Mouse (Mus musculus) thymus, adult 18-20 months (tissue): ENCODE measurements around the gene Prph.

Experiments used
- DNase-seq, 2 experiments: peaks; one replicate each; pipeline ENCODE4 v3.0.0; 2022; ENCODE audit warnings: mixed read lengths in 2 of 2

The Prph gene

DNA sequence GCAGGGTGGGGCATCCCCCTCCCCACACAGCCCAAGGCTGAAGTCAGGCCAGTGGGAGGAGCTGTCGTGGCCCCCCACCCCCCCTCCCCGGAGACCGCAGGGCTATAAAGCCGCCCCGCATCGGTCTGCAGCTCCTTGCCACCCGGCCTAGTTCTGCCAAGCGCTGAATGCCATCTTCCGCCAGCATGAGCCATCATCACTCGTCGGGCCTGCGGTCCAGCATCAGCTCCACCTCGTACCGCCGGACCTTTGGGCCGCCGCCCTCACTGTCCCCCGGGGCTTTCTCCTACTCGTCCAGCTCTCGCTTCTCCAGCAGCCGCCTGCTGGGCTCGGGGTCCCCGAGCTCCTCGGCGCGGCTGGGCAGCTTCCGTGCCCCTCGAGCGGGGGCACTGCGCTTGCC lies at the start of gene Prph:
TSS of gene Prph (plus strand) at position 135 of the 400 bp plus-strand sequence.
- no peak for DNase-seq

DNA sequence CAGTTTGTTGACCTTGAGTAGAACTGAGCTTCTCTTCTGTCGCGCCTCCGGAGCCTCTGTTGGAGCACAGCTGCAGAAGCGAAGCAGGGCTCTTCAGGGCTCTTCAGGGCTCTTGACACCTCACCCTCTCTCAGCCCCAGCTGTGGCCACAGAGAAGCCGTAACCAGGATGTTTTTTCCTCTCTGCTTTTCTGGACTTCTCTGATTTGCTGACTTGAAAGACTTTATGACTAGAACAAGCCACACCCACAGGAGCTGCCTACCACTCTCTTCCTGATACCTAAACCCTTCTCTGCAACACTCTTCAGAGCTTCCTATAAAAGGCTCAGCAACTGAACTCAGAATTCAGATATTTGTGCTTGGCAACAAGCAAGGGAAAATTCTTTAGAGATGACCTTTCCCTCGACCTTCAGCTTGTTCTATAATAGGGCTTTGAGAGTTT lies 46.2 kb upstream of the Prph start:
- DNase-seq: peak; percentile 34 to 58

DNA sequence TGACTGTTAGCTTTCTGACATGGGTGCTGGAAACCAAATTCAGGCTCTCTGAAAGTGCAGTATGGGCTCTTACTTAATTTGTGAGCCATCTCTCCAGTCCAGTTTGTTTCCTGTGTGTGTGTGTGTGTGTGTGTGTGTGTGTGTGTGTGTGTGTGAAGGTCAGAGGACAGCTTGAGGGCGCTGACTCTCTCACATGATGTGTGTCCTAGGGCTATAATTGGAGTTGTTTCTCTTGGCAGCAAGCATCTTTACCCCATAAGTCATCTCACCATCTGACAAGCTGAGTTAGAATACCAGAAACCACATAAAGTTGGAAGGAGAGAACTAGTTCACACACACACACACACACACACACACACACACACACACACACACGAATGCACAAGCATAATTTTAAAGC lies 44.1 kb upstream of the Prph start:
- no peak for DNase-seq

DNA sequence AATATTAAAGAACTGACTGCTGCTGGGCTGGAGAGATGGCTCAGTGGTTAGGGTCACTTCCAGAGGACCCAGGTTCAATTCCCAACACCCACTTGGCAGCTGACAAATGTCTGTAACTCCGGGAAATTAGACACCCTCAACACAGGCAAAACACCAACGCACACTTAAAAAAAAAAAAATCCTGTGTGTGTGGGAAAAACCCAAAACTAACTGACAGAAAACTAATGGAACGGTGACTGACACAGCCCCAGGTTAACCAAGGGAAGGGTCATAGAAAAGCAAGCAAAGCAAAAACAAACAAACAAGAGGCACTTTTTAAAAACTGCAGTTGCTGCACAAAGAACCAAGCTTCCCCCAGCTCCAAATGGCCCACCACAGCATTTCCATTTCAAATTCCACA lies 43.0 kb upstream of the Prph start:
- no peak for DNase-seq

DNA sequence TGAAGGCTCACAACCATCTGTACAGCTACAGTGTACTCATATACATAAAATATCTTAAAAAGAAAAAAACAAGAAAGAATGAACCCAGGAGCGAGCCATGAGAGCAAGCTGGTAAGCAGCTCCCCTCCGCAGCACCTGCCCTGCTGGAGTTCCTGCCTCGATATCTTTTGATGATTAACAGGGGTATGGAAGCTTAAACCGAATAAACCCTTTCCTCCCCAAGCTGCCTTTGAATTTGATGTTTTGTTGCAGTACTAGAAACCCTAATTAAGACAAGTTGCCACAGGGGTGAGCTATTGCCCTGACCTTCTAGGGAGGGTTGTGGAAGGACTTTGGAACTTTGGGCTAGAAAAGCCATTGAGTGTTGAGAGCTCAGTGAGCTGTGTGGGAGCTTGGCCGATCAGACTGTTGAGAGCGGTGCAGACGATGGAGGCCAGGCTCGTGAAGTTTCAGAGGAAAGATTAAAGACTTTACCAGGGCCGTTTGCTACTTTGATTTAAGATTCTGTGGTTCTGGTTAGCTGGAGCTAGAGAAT lies 40.4 kb upstream of the Prph start:
- DNase-seq: no peak

DNA sequence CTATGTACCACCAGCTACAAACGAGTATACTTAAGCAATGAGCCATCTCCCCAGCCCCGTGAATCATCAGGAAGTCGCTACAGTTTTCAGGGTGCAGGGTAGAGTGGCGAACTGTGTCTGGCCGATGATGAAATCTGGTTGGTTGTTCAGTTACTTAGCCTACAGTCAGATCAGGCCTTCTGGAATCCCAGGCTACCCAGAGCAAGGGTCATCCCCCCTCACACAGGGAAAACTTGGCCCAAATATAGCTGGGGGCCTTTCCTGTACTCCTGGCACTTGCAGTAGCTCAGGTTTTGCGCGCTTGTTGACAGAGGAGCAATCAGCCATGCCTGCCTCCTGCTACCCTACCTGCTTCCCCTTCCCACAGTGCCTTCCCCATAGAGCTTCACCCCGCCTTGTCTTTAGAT lies 37.6 kb upstream of the Prph start:
- no peak for DNase-seq

DNA sequence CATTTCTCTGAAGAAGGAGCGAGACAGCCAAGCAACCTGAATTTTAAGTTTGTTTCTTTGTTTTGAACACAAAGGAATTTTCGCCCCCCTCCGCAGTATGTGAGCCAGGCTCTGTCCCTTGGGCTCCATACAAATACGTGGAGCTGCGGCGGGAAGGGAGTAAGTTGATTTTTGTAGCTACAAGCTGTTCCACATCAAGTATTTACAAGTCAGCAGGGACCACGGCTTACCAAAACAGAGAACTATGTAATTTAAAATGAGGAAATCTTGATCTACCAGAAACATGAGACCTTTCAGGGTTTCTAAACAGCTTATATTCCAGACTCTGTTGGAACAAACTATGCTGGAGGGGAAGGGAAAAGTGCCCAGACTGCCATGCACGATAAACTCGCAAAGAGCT lies 37.0 kb upstream of the Prph start:
- DNase-seq: no peak

DNA sequence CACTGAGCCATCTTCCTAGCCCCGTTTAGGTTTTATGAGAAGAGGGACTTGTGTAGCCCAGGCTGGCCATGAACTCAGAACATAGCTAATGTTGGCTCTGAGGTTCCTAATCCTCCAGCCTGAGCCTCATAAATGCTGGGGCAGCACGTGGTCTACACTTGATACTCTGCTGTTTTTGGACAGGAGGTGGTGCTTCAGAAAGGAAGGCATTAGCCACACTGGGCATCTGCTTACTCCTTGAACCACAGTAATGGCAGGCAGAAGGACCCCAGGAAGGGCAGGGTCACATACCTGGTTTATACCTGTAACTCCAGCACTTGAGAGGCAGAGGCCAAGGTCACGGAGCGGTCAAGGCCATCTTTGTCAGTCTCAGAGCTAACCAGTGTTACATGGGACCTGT lies 36.3 kb upstream of the Prph start:
- no peak for DNase-seq

DNA sequence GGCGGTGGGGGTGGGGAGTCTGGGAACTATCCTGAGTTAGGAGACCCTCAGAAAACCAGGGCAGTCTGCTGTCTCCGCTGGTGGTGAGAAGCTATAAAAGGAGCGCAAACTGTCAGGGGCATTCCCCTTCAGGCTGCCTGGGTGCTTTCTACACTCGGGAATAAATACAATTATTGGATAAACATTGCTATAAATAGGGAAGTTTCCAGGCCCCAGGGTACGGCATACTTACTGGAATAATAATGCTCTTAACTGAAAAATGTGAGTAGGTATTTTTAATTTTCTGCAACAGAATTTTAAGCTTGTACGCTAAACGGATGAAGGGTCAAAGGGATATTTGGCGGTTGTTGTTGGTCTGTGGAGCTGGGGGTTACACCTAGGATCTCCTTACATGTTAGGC lies 35.5 kb upstream of the Prph start:
- DNase-seq: no peak

DNA sequence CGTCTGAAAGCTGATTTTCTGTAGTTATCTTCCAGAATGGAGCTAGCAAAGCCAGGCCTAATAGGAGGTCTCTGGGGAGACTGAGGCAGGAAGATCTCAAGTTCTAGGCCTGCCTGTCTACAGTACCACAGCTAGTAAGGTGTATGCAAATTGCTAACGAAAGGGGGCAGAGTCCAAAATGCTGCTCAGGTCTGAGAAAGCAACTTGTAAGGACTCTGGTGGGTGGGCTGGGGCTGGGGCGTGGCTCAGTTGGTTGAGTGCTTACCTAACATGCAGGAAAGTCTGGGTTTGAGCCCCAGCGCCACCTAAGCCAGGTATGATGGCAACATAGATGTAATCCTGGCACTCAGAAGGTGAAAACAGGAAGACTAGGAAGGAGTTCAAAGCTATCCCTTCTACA lies 34.8 kb upstream of the Prph start:
- no peak for DNase-seq

DNA sequence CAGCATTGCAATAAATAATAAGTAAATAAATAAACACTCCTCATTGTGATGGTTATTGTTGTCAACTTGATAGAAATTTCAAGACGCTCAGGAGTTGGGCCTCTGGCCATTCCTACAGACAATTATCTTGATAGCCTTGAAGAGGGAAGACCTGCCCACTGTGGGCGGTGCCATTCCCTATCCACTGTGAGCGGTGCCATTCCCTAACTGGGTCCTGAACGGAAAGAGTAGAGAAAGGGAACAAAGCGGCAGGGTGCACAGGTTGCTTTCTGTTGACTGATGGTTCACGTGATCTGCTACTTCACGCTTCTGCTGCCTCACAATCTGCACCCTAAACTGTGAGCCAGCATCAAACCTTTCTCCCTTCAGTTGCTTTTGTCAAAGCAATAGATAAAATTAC lies 33.7 kb upstream of the Prph start:
- no peak for DNase-seq

DNA sequence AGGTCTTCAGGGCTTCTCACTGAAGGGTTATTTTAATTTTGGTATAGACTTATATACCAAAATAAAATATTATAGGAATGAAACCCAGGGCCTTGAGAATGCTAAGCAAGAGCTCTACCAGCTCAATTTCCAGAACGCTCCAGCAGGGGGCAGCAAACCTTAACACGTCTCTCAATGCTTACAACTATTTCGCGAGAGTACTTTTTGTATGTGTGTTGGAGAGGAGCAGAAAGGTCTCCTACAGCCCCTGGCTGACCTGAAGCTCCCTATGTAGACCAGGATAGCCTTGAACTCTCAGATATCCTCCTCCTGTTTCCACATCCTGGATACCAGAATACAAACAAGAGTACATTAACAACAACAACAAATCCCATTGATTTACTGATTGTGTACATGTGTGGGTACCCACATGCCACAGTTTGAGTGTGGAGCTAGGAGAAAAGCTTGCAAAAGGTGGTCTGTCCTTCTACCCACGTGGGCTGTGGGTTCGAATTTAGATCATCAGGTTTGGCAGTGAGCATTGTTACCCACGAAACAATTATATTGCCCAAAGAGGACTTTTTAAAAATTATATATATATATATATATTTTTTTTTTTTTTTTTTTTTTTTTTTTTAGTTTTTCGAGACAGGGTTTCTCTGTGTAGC lies 30.2 kb upstream of the Prph start:
- DNase-seq: peak; percentile 36 to 42

DNA sequence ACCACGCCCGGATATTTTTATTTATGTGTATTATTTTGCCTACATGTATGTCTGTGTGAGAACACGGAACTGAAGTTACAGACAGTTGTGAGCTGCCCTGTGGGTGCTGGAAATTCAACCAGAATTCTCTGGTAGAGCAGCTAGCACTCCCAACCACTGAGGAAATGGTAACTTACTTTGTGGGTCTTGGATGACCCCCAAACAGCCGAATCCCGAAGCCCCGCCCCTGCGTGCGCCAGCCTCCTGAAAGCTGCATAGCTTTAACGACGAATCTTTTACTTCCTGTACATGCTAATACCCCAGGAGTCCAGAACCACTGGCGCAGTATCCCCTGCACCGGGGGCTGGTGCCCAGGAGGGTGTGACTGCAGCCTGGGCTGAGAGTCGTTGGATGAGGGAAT lies 29.6 kb upstream of the Prph start:
- DNase-seq: no peak

DNA sequence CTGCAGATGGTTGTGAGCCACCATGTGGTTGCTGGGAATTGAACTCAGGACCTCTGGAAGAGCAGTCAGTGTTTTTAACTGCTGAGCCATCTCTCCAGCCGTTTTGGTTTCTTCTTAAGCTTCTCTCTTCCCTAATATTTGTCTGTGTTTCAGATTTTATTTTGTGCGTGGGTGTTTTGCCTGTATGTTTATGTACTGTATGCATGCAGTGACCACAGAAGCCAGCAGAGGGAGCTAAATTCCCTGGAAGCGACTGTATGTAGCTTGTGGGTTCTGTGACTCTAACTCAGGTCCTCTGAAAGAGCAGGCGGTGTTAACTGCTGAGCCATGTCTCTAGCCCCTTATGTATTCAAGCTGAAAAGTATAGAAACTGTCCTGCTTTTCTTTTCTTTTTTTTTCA lies 28.7 kb upstream of the Prph start:
- DNase-seq: no peak

DNA sequence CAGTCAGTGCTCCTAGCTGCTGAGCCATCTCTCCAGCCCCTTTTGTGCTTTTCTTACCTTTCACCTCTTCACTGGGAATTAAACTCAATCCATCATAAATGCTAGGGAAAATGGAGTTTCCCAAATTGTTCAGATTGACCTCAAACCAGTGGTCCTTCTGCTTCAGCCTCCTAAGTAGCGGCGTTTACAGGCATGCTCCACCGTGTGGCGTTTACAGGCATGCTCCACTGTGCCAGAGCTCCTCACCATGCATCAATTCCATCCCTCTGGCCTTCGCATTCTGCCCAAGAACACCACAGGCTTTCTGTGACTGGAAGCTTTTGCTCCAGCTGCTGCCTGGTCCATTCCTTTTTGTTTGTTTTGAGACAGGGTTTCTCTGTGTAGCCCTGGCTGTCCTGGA lies 27.9 kb upstream of the Prph start:
- no peak for DNase-seq

DNA sequence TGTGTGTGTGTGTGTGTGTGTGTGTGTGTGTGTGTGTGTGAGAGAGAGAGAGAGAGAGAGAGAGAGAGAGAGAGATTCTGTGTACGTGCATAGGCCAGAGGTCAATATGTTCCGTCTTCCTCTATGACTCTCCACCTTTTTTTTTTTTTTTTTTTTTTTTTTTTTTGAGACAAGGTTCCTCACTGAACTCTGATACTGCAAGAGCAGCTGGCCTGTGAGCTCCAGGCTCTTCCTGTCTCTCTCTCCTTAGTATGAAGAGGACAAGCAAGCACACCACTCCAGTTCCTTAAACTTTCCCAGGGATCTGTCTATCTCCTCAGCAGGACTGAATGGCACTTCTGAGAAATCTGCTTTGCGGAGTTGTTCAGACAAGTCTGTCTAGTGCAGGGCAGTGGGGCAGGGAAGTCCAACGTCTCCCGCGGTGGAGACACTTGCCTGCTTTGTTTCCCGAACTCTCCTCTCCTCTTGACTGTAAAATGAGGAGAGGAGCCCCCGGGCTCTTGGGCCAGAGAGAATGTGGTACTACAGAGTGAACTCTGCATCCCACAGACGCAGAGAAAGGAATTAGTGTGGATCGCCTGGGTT lies 26.0 kb upstream of the Prph start:
- DNase-seq: no peak

DNA sequence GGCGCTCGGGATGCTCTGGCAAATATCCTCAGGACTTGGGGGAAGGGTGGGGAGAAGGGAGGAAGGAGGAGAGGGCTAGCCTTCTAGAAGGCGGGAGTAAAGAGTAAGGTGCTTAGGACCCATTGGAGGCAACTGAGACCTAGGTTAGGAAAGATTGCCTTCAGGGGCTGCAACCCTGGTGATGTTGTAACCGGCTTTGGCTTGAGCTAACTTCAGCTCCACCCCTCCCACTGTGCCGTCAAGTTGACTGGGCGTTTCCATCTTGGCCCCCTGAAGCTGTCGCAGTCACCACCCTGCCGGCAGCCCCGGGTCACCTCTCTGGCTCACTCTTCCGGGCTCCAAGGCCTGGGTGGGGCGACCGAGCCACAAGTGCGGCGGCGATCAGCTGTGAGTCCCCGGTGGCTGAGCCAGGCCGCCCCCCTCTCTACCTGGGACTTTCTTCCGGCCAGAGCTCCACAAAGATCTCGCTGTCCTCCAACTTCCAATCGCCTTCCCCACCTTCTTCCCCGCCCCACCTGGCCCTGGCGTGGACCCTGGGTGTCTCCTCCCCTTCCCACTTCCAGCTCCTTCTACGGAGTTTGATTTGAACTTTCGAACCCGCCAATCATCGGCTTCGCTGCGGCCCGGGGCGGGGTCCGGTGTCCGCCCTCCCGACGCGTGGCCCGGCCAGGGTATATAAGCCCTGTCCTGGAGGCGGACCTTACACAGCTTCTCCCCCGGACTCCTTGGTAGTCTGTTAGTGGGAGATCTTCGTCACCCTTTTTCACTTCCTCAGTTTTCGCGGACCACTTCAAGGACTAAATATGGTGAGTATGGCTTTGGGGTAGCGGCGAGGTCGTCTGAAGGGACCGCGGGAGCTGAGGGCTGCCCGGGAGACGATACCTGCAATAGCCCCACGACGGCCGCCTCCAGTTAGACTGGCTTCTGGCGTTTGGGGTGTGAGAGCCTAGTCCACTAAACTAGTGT lies 25.1 kb upstream of the Prph start, which contains the start of gene Tuba1c:
TSS of gene Tuba1c (plus strand) at position 273 of the 966 bp plus-strand sequence.
- DNase-seq: peak; percentile 82 to 88

DNA sequence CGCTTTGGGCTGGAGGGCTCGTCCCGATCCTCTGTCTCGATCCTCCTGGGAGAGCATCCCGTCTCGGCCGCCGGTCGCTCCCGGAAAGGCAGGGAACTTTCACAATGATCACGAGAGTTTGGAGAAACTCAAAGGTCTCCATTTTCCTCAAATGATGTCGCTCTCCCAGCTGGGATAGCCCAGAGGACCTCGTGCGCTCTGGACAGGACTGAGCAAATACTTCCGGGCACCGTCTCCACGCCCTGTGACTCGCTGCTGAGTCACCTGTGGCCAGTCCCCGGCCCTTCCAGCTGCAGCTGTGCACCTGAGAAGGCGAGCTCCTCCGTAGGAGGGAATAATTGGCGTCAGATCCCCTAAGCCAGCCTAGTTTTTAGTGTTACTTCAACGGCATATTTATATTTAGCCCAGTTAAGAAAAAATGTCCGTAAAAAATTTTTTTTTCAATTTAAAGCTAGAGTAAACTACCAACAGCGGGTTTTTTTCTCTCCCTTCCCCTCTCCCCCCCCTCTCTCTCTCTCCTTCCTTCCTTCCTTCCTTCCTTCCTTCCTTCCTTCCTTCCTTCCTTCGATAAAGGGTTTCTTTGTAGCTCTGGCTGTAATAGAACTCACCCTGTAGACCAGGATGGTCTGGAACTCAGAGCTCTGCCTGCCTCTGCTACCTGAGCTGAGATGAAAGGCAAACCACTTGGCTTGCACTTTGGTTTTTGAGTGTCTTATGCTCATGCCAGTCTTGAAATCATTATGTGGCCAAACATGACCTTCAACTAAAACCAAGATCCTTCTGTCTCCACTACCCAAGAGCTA lies 24.2 kb upstream of the Prph start:
- DNase-seq: peak; percentile 19 to 23

DNA sequence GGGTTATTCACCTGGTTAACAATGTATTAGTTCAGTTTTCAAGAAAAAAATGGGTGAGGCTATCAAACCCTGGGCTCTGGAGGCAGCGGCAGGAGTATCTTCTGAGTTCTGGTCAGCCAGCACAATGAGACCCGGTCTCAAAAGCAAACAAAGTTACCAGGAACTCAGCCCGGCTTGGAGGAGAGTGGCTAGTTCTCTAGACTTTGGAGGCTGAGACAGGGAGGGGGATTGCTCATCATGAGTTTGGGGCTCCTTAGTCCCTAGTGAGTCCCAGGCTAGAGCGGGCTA lies 23.6 kb upstream of the Prph start:
- no peak for DNase-seq

DNA sequence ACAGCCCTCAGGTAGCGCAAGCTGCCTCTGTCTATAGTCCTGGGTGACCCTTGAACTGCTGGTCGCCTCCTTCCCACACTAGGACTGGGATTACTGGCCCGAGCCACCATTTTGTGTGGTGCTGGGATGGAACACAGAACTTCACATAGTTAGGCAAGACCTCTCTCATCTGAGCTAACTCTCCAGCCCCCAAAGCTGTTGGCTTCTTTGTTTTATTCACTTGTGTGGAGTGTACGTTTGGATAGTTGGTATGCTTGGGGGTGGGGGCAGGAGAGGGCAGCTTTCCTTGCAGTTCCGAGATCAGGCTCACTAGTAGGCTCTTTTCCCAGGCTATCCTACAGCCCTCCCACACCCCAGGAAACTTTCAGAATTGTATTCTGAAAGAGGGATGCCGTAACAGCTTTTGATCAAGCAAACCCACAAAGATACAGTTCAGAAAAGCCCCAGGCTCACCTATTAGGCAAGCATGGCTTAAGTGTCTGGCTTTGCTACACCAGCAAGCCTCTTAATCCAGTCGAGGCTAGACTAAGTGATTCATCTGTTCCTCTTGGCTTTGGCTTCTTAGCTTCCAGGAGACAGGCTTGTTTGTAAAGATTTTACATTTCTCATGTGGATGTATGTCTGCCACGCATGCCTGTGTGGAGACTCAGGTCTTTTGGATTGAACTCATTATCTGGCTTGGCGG lies 22.8 kb upstream of the Prph start:
- DNase-seq: no peak

DNA sequence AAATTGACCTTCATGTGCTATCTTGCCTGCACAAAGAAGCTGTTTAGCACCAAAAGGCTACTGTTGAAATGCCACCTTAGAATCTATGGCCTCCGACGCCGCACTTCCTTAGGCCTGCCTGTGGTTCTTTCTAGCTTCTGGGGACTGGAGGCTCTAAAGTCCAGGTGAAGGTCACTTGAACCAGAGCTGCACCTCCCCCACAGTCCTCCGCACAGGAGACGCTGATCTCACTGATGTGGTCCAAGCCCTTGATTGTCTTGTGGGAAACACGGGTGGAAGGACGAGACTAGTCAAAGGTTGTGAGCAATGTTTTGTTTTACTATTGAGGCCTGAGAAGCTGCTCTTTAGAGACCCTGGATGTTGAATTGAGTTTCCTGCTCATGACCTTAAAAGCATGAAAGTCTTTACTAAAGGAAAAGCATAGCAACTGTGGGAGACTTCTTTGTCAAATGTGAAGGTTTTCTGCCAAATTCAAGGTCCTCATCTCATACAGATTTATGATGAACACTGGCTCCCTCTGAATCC lies 22.2 kb upstream of the Prph start:
- no peak for DNase-seq
